Mouse (Mus musculus) brain, embryonic 14.5 days (tissue): ENCODE results near the gene Mrc1.

ENCODE experiments used
- CTCF ChIP-seq: fragments of 200-500 bp; IDR thresholded peaks from 2 replicates; pipeline ENCODE4 v1.5.1; 2012; ENCODE audit warnings: inconsistent platforms, mild to moderate bottlenecking, moderate library complexity, borderline replicate concordance; ENCODE audit not compliant: insufficient read depth, insufficient read length; ENCODE audit errors: extremely low read depth
- POLR2A ChIP-seq: fragments of 200-500 bp; IDR thresholded peaks from 2 replicates; pipeline ENCODE4 v1.6.1; 2012; ENCODE audit warnings: mild to moderate bottlenecking, inconsistent platforms, borderline replicate concordance; ENCODE audit not compliant: poor library complexity, insufficient read depth, insufficient read length, severe bottlenecking; ENCODE audit errors: extremely low read depth

- TF ChIP-seq POLR2A (no peak), CTCF (no peak)
These were observed 22.7 kb downstream of the Mrc1 start for GRCm38 (mm10) chr2:14251938-14252337.
